Mouse (Mus musculus) liver, adult 2 months (tissue): ENCODE results near the gene U2af1l4. TPM values are rescaled to one million over a fixed set of nuclear protein-coding genes. Genes with fewer than 3 reads are reported as not detected.

Experiments
- DNase-seq: peaks from one replicate; pipeline ENCODE4 v3.0.0-alpha.2; 2011; ENCODE audit warnings: low read depth, low spot score; ENCODE audit errors: extremely low read depth
- H3K27ac ChIP-seq: fragments of 200-500 bp; replicated peaks from 2 replicates; pipeline ENCODE4 v1.5.1; 2012; ENCODE audit warnings: low read depth, mild to moderate bottlenecking, control low read depth, inconsistent platforms, low read length; ENCODE audit not compliant: insufficient read depth
- H3K27me3 ChIP-seq: fragments of 200-500 bp; 2 replicates; pipeline ENCODE4 v1.6.1; 2012; ENCODE audit warnings: mild to moderate bottlenecking, moderate library complexity, low read length, inconsistent platforms; ENCODE audit not compliant: control insufficient read depth, insufficient read depth
- H3K36me3 ChIP-seq: fragments of 200-500 bp; 2 replicates; pipeline ENCODE4 v1.6.1; 2012; ENCODE audit warnings: low read length, inconsistent platforms; ENCODE audit not compliant: control insufficient read depth, insufficient read depth
- H3K4me1 ChIP-seq: fragments of 200-500 bp; 2 replicates; pipeline ENCODE4 v1.6.1; 2011; ENCODE audit warnings: low read length; ENCODE audit not compliant: control insufficient read depth, insufficient read depth
- H3K4me3 ChIP-seq: fragments of 200-500 bp; 2 replicates; pipeline ENCODE4 v1.5.1; 2011; ENCODE audit warnings: low read depth, mild to moderate bottlenecking, control low read depth, low read length, moderate library complexity; ENCODE audit not compliant: insufficient read depth
- H3K79me2 ChIP-seq: fragments of 200-500 bp; 2 replicates; pipeline ENCODE4 v1.6.1; 2012; ENCODE audit warnings: inconsistent platforms, mild to moderate bottlenecking, low read length, moderate library complexity; ENCODE audit not compliant: control insufficient read depth, insufficient read depth
- H3K9ac ChIP-seq: fragments of 200-500 bp; 2 replicates; pipeline ENCODE4 v1.6.1; 2012; ENCODE audit warnings: low read depth, mild to moderate bottlenecking, control low read depth, inconsistent platforms, low read length
- CTCF ChIP-seq: fragments of 200-500 bp; IDR thresholded peaks from 2 replicates; pipeline ENCODE4 v1.5.1; 2011; ENCODE audit warnings: low read depth, low read length, control low read depth
- POLR2A ChIP-seq: fragments of 200-500 bp; IDR thresholded peaks from 2 replicates; pipeline ENCODE4 v1.6.1; 2011; ENCODE audit warnings: low read length, control low read depth; ENCODE audit not compliant: insufficient read depth; ENCODE audit errors: extremely low read depth
- WGBS: fragments of 180-500 bp; shearing (Covaris S2); methylation state at CpG from one replicate; pipeline ENCODE4 v1.1.7; 2018; 5-methylcytosine and 5-hydroxymethylcytosine counted together
- polyA plus RNA-seq: library from polyadenylated mRNA; depleted of rRNA; stranded (reverse); fragments of >200 nt; gene quantifications from 2 replicates; pipeline ENCODE4 v1.2.3, GENCODE M21; 2012; rRNA removed
- total RNA-seq: library from RNA; depleted of rRNA; stranded (reverse); fragments of >200 nt; gene quantifications from 2 replicates; pipeline ENCODE4 v1.2.3, GENCODE M21; 2014; rRNA removed

Gene U2af1l4
- total and polyA plus RNA-seq, 2 experiments = 16.2 to 34.6 TPM

- TF ChIP-seq POLR2A (no peak), CTCF (peak; percentile 84)
- Histone ChIP-seq H3K36me3 (no peaks in the 10 kb centered on the region), H3K4me1 (no peaks in the 10 kb centered on the region), H3K9ac (no peak overlapping the region), H3K27ac (no peak overlapping the region), H3K4me3 (no peak overlapping the region), H3K27me3 (no peaks in the 10 kb centered on the region), H3K79me2 (no peaks in the 10 kb centered on the region)
- 32% methylated on average over 8 of the region's 8 CpGs for WGBS
- peak; percentile 28 for DNase-seq
Observed at GRCm38 (mm10) chr7:30607706-30608309, 44.7 kb downstream of the U2af1l4 start.

DNA sequence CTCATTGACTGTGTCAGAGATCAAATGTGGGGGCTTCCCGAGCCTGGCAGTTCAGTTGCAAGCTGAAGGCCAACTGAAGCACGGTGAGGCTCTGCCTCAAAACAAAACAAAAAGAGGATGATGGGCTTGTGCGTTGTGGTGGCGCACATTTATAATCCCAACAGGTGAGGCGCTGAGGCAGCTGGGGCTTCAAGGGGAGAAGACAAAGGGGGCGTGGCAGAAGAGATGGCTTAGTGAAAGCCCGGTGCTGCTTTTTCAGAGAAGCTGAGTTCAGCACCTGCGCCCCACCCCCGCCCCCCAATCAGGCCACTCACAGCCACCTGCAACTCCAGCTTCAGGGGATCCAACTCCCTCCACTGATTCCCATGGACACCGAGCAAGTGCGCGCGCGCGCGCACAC, 45.4 kb downstream of the U2af1l4 start:
- no peaks in the 10 kb centered on the region for H3K27me3 ChIP-seq
- no peak overlapping the region for H3K9ac ChIP-seq
- WGBS = 66% methylated on average over 16 of the region's 16 CpGs

GRCm38 (mm10) chr7:30610043-30610442, 46.9 kb downstream of the U2af1l4 start:
- DNase-seq = no peak
- no peaks in the 10 kb centered on the region for H3K36me3 ChIP-seq
- H3K79me2 ChIP-seq = no peaks in the 10 kb centered on the region
- no peak overlapping the region for H3K9ac ChIP-seq
- no peak overlapping the region for H3K4me3 ChIP-seq
- TF ChIP-seq CTCF (no peak), POLR2A (no peak)
- no peaks in the 10 kb centered on the region for H3K4me1 ChIP-seq
- H3K27me3 ChIP-seq = no peaks in the 10 kb centered on the region
- WGBS = 75% methylated on average over 7 of the region's 7 CpGs
- H3K27ac ChIP-seq = no peak overlapping the region

More for the DNA sequence above, 45.4 kb downstream of the U2af1l4 start:
- TF ChIP-seq CTCF (no peak), POLR2A (no peak)
- Histone ChIP-seq H3K4me1 (no peaks in the 10 kb centered on the region), H3K36me3 (no peaks in the 10 kb centered on the region), H3K4me3 (no peak overlapping the region), H3K27ac (no peak overlapping the region), H3K79me2 (no peaks in the 10 kb centered on the region)
- no peak for DNase-seq

DNA sequence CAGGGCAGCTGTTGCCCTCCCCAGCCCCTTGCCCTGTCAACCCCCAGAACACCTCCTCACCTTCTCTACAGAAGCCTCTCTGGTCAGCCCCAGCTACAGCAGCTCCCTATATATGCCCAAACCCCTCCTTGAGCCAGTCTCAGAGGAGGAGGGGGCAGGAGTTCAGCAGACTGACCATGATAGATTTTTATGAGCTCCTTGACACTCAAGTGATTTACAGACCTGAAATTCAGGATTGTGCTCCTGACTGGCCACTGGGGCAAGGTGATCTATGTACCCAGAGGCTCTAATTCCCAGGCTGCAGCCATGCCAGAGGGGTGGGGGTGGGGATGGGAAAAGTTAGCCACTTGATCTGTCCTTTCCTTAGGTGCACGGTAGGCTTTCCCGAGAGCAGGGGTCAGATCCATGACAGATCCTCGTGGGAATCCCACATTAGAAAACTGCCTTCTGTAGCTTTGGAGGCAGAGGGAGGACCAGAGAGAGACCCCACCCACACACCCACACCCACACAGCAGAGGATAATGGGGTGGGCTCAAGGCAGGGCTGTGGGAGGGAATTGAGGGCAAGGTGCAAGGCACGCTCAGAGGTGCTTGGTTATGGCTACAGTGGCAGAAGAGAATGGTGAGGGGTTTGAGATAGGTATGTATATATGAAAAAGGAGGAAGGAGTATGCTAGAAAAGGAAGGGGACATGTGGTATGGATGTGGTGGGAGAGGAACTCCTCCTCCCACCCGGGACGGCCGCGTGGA, 49.7 kb downstream of the U2af1l4 start, which contains the start of gene Upk1a:
TSS of gene Upk1a (minus strand) at position 194 of the 749 bp plus-strand sequence.
- Histone ChIP-seq H3K4me3 (no peak within 1 kb of the TSS), H3K36me3 (peaks cover 9% of the 10 kb centered on the region), H3K27me3 (no peaks in the 10 kb centered on the region), H3K4me1 (no peaks in the 10 kb centered on the region), H3K9ac (no peak within 1 kb of the TSS), H3K27ac (no peak within 1 kb of the TSS), H3K79me2 (no peaks in the 10 kb centered on the region)
- DNase-seq = no peak
- TF ChIP-seq CTCF = no peak
- no peak for TF ChIP-seq POLR2A
- whole genome bisulfite sequencing = 78% methylated on average over 8 of the region's 8 CpGs

DNA sequence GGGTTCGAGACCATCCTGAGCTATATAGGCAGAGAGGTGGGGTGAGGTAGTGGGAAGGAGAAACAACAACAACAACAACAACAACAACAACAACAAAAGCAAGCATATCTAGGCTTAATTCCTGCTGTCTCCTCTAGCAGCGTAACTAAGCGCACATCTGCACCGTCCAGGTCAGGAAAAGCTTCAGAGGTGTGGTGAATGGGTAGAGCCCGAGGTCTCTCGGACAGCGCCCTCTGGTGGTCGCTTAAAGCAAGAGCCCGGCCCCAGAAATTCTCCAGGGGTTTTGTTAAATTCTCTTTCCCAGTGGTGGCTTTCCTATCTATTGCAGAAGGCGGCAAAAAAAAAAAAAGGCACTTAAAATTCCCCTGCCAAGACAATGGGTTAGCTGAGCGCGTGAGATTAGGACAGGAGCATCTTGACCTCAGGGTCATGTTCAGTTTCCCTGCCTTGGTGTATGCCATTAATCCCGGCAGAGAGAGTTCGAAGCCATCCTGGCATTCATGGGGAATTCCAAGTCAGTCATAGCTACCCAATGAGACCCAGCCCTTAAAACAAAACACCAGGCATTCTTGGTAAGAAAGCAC, 50.5 kb downstream of the U2af1l4 start:
- no peaks in the 10 kb centered on the region for H3K4me1 ChIP-seq
- H3K4me3 ChIP-seq = no peak overlapping the region
- peak; percentile 38 for DNase-seq
- H3K9ac ChIP-seq = no peak overlapping the region
- WGBS = 19% methylated on average over 14 of the region's 14 CpGs
- H3K79me2 ChIP-seq = no peaks in the 10 kb centered on the region
- H3K27me3 ChIP-seq = no peaks in the 10 kb centered on the region
- TF ChIP-seq CTCF (peak; percentile 79), POLR2A (no peak)
- H3K36me3 ChIP-seq = peaks cover 14% of the 10 kb centered on the region
- no peak overlapping the region for H3K27ac ChIP-seq

DNA sequence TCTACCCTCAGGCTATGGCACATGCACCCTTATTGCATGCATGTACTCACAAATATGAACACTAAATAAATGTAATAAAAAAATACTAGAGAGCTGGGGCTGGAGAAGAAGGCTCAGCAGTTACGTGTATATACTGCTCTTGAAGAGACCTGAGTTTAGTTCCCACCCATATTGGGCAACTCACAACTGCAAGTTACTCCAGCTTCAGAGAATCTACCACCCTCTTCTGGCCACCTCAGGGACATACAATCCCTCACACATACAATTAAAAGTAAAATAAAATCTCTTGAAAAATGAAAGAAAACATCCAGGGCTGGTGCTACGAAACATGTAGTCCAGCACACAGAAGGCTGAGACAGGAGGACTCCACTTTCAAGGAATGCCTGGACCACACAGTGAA, 51.4 kb downstream of the U2af1l4 start:
- DNase-seq = peak; percentile 41
- Histone ChIP-seq H3K79me2 (no peaks in the 10 kb centered on the region), H3K9ac (no peak overlapping the region), H3K4me1 (no peaks in the 10 kb centered on the region), H3K27ac (no peak overlapping the region), H3K4me3 (no peak overlapping the region), H3K27me3 (no peaks in the 10 kb centered on the region), H3K36me3 (peaks cover 17% of the 10 kb centered on the region)
- TF ChIP-seq POLR2A (no peak), CTCF (0 out of 2 replicates have a peak, but pooled peaks have one; percentile 10)
- WGBS = 55% methylated on average over 2 of the region's 2 CpGs

Other genes starting within 250 kb of the U2af1l4 start
Only the 30 nearest of the 33 such genes appear.
- gene Lrfn3, start 200.5 kb upstream of the U2af1l4 start, total RNA-seq = 0.74 and 1.7 TPM in 2 replicates
- gene Lrfn3, start 200.5 kb upstream of the U2af1l4 start, polyA plus RNA-seq = 12.9 and 22.2 TPM in 2 replicates
- 46.1 and 57.6 TPM in 2 replicates for gene Tyrobp, start 149.5 kb upstream of the U2af1l4 start, total RNA-seq
- 48.1 and 86.4 TPM in 2 replicates for gene Tyrobp, start 149.5 kb upstream of the U2af1l4 start, polyA plus RNA-seq
- gene Hcst, start 143.4 kb upstream of the U2af1l4 start, total RNA-seq = 1.9 and 2.1 TPM in 2 replicates
- 3.3 and 5.0 TPM in 2 replicates for gene Hcst, start 143.4 kb upstream of the U2af1l4 start, polyA plus RNA-seq
- gene Nfkbid, start 141.6 kb upstream of the U2af1l4 start, total RNA-seq = 0.55 and 1.0 TPM in 2 replicates
- gene Nfkbid, start 141.6 kb upstream of the U2af1l4 start, polyA plus RNA-seq = 0.52 and 0.92 TPM in 2 replicates
- 0.18 and 0.74 TPM in 2 replicates for gene Aplp1, start 117.8 kb upstream of the U2af1l4 start, total RNA-seq
- 0.65 and 0.70 TPM in 2 replicates for gene Aplp1, start 117.8 kb upstream of the U2af1l4 start, polyA plus RNA-seq
- not detected in 2 replicates for gene Kirrel2, start 105.6 kb upstream of the U2af1l4 start, total RNA-seq
- gene Kirrel2, start 105.6 kb upstream of the U2af1l4 start, polyA plus RNA-seq = not detected in 2 replicates
- gene Nphs1, start 105.0 kb upstream of the U2af1l4 start, total RNA-seq = under 0.01 TPM in 1 of 2 replicates, not detected in the other
- not detected in 2 replicates for gene Nphs1, start 105.0 kb upstream of the U2af1l4 start, polyA plus RNA-seq
- gene Prodh2, start 69.7 kb upstream of the U2af1l4 start, total RNA-seq = 220 and 232 TPM in 2 replicates
- gene Prodh2, start 69.7 kb upstream of the U2af1l4 start, polyA plus RNA-seq = 416 and 432 TPM in 2 replicates
- 0.07 and 0.37 TPM in 2 replicates for gene Arhgap33, start 28.2 kb upstream of the U2af1l4 start, total RNA-seq
- gene Arhgap33, start 28.2 kb upstream of the U2af1l4 start, polyA plus RNA-seq = 0.72 and 1.2 TPM in 2 replicates
- 2.2 and 2.5 TPM in 2 replicates for gene Hspb6, start 11.1 kb upstream of the U2af1l4 start, total RNA-seq
- gene Hspb6, start 11.1 kb upstream of the U2af1l4 start, polyA plus RNA-seq = 22.5 and 29.2 TPM in 2 replicates
- gene Proser3, start 11.0 kb upstream of the U2af1l4 start, total RNA-seq = 1.6 and 2.3 TPM in 2 replicates
- gene Proser3, start 11.0 kb upstream of the U2af1l4 start, polyA plus RNA-seq = 3.2 and 4.5 TPM in 2 replicates
- gene Lin37, start 3.5 kb upstream of the U2af1l4 start, total RNA-seq = 2.7 and 4.0 TPM in 2 replicates
- 18.8 and 22.4 TPM in 2 replicates for gene Lin37, start 3.5 kb upstream of the U2af1l4 start, polyA plus RNA-seq
- gene Gm49396, start within 50 bp of the U2af1l4 start, total RNA-seq = 1.9 and 2.8 TPM in 2 replicates
- 0.70 and 0.91 TPM in 2 replicates for gene Gm49396, start within 50 bp of the U2af1l4 start, polyA plus RNA-seq
- 34.9 and 38.0 TPM in 2 replicates for gene Psenen, start 326 bp downstream of the U2af1l4 start, total RNA-seq
- 126 and 149 TPM in 2 replicates for gene Psenen, start 326 bp downstream of the U2af1l4 start, polyA plus RNA-seq
- 0.55 TPM in 1 of 2 replicates, not detected in the other for gene Igflr1, start 2.1 kb downstream of the U2af1l4 start, total RNA-seq
- gene Igflr1, start 2.1 kb downstream of the U2af1l4 start, polyA plus RNA-seq = 2.3 and 4.2 TPM in 2 replicates
- gene Kmt2b, start 25.4 kb downstream of the U2af1l4 start, total RNA-seq = 3.4 and 5.0 TPM in 2 replicates
- gene Kmt2b, start 25.4 kb downstream of the U2af1l4 start, polyA plus RNA-seq = 12.1 and 19.2 TPM in 2 replicates
- gene Zbtb32, start 35.6 kb downstream of the U2af1l4 start, total RNA-seq = 0.18 and 0.87 TPM in 2 replicates
- gene Zbtb32, start 35.6 kb downstream of the U2af1l4 start, polyA plus RNA-seq = 0.58 and 0.61 TPM in 2 replicates
- not detected in 2 replicates for gene Upk1a, start 49.5 kb downstream of the U2af1l4 start, total RNA-seq
- 0.23 and 0.54 TPM in 2 replicates for gene Upk1a, start 49.5 kb downstream of the U2af1l4 start, polyA plus RNA-seq
- 640 and 781 TPM in 2 replicates for gene Cox6b1, start 62.9 kb downstream of the U2af1l4 start, total RNA-seq
- gene Cox6b1, start 62.9 kb downstream of the U2af1l4 start, polyA plus RNA-seq = 399 and 416 TPM in 2 replicates
- gene Etv2, start 72.6 kb downstream of the U2af1l4 start, total RNA-seq = 0.18 TPM in 1 of 2 replicates, not detected in the other
- not detected in 2 replicates for gene Etv2, start 72.6 kb downstream of the U2af1l4 start, polyA plus RNA-seq
- 17.1 and 20.7 TPM in 2 replicates for gene Rbm42, start 87.0 kb downstream of the U2af1l4 start, total RNA-seq
- gene Rbm42, start 87.0 kb downstream of the U2af1l4 start, polyA plus RNA-seq = 35.8 and 36.7 TPM in 2 replicates
- gene Haus5, start 101.7 kb downstream of the U2af1l4 start, total RNA-seq = 4.6 and 4.7 TPM in 2 replicates
- gene Haus5, start 101.7 kb downstream of the U2af1l4 start, polyA plus RNA-seq = 3.7 and 5.3 TPM in 2 replicates
- gene Pmis2, start 108.3 kb downstream of the U2af1l4 start, total RNA-seq = not detected in 2 replicates
- gene Pmis2, start 108.3 kb downstream of the U2af1l4 start, polyA plus RNA-seq = not detected in 2 replicates
- gene 2200002J24Rik, start 135.6 kb downstream of the U2af1l4 start, total RNA-seq = 0.34 TPM in 1 of 2 replicates, not detected in the other
- gene 2200002J24Rik, start 135.6 kb downstream of the U2af1l4 start, polyA plus RNA-seq = not detected in 2 replicates
- 2.6 and 4.4 TPM in 2 replicates for gene Atp4a, start 148.9 kb downstream of the U2af1l4 start, total RNA-seq
- 1.3 and 4.2 TPM in 2 replicates for gene Atp4a, start 148.9 kb downstream of the U2af1l4 start, polyA plus RNA-seq
- 124 and 146 TPM in 2 replicates for gene Tmem147, start 166.2 kb downstream of the U2af1l4 start, total RNA-seq
- gene Tmem147, start 166.2 kb downstream of the U2af1l4 start, polyA plus RNA-seq = 248 and 335 TPM in 2 replicates
- gene Gapdhs, start 180.4 kb downstream of the U2af1l4 start, total RNA-seq = not detected in 2 replicates
- 0.50 and 1.3 TPM in 2 replicates for gene Gapdhs, start 180.4 kb downstream of the U2af1l4 start, polyA plus RNA-seq
- gene Sbsn, start 188.2 kb downstream of the U2af1l4 start, total RNA-seq = 0.46 and 0.60 TPM in 2 replicates
- 0.33 and 0.41 TPM in 2 replicates for gene Sbsn, start 188.2 kb downstream of the U2af1l4 start, polyA plus RNA-seq
- not detected in 2 replicates for gene Dmkn, start 200.5 kb downstream of the U2af1l4 start, total RNA-seq
- 0.44 TPM in 1 of 2 replicates, not detected in the other for gene Dmkn, start 200.5 kb downstream of the U2af1l4 start, polyA plus RNA-seq
- not detected in 2 replicates for gene Krtdap, start 224.6 kb downstream of the U2af1l4 start, total RNA-seq
- gene Krtdap, start 224.6 kb downstream of the U2af1l4 start, polyA plus RNA-seq = not detected in 2 replicates